Mouse (Mus musculus) ES-E14 (cell line): ENCODE measurements at regions not wholly inside any gene's neighbourhood (a gene's known extent, or its start where the extent isn't known, plus 50 kb on each side); places are given as distances from the start of the nearest gene placed in this dataset.

Experiments used
- DNase-seq: peaks from one replicate; pipeline ENCODE4 v3.0.0-alpha.2; 2013; ENCODE audit warnings: low read depth, low spot score
- H3K27ac ChIP-seq: 2 replicates; pipeline ENCODE4 v1.5.1; 2012; ENCODE audit warnings: low read depth, mild to moderate bottlenecking, low read length, moderate library complexity, mixed read lengths; ENCODE audit not compliant: poor library complexity, insufficient read depth, severe bottlenecking
- H3K36me3 ChIP-seq: 2 replicates; pipeline ENCODE4 v1.6.1; 2012; ENCODE audit warnings: mild to moderate bottlenecking, low read length, moderate library complexity, mixed read lengths; ENCODE audit not compliant: control insufficient read depth, poor library complexity, insufficient read depth, severe bottlenecking
- H3K4me1 ChIP-seq, 2 experiments: fragments of 150-350 bp in 1 of 2; sonication (generic) in 1 of 2; 2 replicates each; pipeline ENCODE4 v1.6.1; 2012; ENCODE audit warnings: low read length in 2 of 2, mild to moderate bottlenecking in 1 of 2, mixed read lengths in 1 of 2; ENCODE audit not compliant: control insufficient read depth in 2 of 2, insufficient read depth in 2 of 2, poor library complexity in 1 of 2
- H3K4me3 ChIP-seq, 2 experiments: fragments of 150-350 bp in 1 of 2; sonication (generic) in 1 of 2; 2 replicates each; pipeline ENCODE4 v1.5.1; 2012; ENCODE audit warnings: low read length in 2 of 2, low read depth in 1 of 2, mild to moderate bottlenecking in 1 of 2, mixed read lengths in 1 of 2; ENCODE audit not compliant: insufficient read depth in 1 of 2, poor library complexity in 1 of 2, severe bottlenecking in 1 of 2
- H3K9ac ChIP-seq: 2 replicates; pipeline ENCODE4 v1.6.1; 2012; ENCODE audit warnings: low read depth, mild to moderate bottlenecking, low read length, mixed read lengths; ENCODE audit not compliant: poor library complexity, insufficient read depth, severe bottlenecking
- H3K9me3 ChIP-seq: fragments of 150-350 bp; sonication (generic); 2 replicates; pipeline ENCODE4 v1.6.1; 2012; ENCODE audit warnings: low read depth, mild to moderate bottlenecking, low read length; ENCODE audit not compliant: control insufficient read depth, insufficient read depth
- CHD2 ChIP-seq: IDR thresholded peaks from 2 replicates; pipeline ENCODE4 v1.6.1; 2014; ENCODE audit warnings: mild to moderate bottlenecking, low read depth, low read length, inconsistent platforms
- HCFC1 ChIP-seq: IDR thresholded peaks from 2 replicates; pipeline ENCODE4 v1.6.1; 2012; ENCODE audit warnings: low read length, inconsistent platforms, borderline replicate concordance; ENCODE audit not compliant: insufficient read depth
- MAFK ChIP-seq: IDR thresholded peaks from 2 replicates; pipeline ENCODE4 v1.6.1; 2014; ENCODE audit warnings: mild to moderate bottlenecking, low read depth, low read length, inconsistent platforms; ENCODE audit not compliant: insufficient read depth
- ZC3H11A ChIP-seq: IDR thresholded peaks from 2 replicates; pipeline ENCODE4 v1.6.1; 2012; ENCODE audit warnings: low read depth, mild to moderate bottlenecking, inconsistent platforms, low read length, borderline replicate concordance
- ZNF384 ChIP-seq: IDR thresholded peaks from 2 replicates; pipeline ENCODE4 v1.6.1; 2012; ENCODE audit warnings: low read depth, low read length, inconsistent platforms
- in situ Hi-C, 2 experiments: fragments of 600-800 bp; cut with MboI; formaldehyde crosslinking; loops; one replicate each; pipeline ENCODE4 v1.15.1; 2025; ENCODE audit warnings: low sequenced_read_pairs in 2 of 2, inconsistent platforms in 1 of 2; ENCODE audit not compliant: unreplicated experiment in 2 of 2

- Histone ChIP-seq H3K9me3 (peaks cover 8% of the 10 kb centered on the region; the same call in 1 of the 2 replicates), H3K27ac (no peak overlapping the region), H3K9ac (no peak overlapping the region), H3K4me3 (no peak overlapping the region), H3K4me1 (no peaks in the 10 kb centered on the region), H3K36me3 (no peaks in the 10 kb centered on the region)
- in situ Hi-C loops: no loop called here
- no peak for DNase-seq
- TF ChIP-seq ZC3H11A (no peak), MAFK (no peak), HCFC1 (no peak), ZNF384 (no peak)
These were observed 108.5 kb upstream of the Krtap11-1 start for GRCm38 (mm10) chr16:89679438-89679837.

DNA sequence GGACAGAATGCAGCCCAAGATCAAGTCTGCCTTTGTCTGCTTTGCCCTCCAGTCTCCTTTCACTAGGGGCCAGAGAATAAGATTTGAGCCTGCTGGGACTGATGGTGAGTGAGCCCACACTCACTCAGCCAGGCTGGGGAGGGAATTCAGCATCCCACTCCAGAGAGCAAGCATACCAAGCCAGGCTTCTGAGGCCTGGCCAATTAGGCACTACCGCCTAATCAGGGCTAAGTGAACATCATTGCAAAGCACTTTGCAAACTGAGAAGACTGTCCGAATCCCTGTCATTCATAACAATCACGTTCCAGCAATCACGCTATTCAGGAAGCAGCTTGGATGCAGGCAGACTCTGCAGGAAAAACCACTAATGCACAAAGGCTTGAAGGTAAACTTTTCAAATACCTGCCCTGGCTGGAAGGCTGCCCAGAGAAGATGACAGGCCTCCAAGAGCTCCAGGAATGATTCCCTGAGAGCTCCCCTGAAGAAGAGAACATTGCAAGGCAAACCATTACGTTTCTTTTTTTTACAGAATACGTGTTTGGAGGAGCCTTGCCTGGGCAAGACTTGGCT lies 107.5 kb upstream of the Krtap11-1 start:
- Histone ChIP-seq H3K27ac (no peak overlapping the region), H3K4me1 (no peaks in the 10 kb centered on the region), H3K36me3 (no peaks in the 10 kb centered on the region), H3K4me3 (no peak overlapping the region), H3K9me3 (peaks cover 8% of the 10 kb centered on the region; the same call in 1 of the 2 replicates), H3K9ac (no peak overlapping the region)
- in situ Hi-C loops: no loop called here
- TF ChIP-seq MAFK: no peak
- TF ChIP-seq ZNF384: no peak
- no peak for TF ChIP-seq ZC3H11A
- no peak for TF ChIP-seq HCFC1
- TF ChIP-seq CHD2: no peak
- DNase-seq: no peak

GRCm38 (mm10) chr16:89675009-89675785 lies 104.2 kb upstream of the Krtap11-1 start:
- Histone ChIP-seq H3K4me1 (no peaks in the 10 kb centered on the region), H3K9me3 (0 out of 2 replicates have a peak, but pooled peaks cover 2% of the 10 kb centered on the region), H3K9ac (no peak overlapping the region), H3K4me3 (no peak overlapping the region), H3K27ac (no peak overlapping the region), H3K36me3 (no peaks in the 10 kb centered on the region)
- TF ChIP-seq ZC3H11A (no peak), CHD2 (no peak), MAFK (no peak), HCFC1 (no peak), ZNF384 (no peak)
- in situ Hi-C loops: no loop called here
- no peak for DNase-seq

DNA sequence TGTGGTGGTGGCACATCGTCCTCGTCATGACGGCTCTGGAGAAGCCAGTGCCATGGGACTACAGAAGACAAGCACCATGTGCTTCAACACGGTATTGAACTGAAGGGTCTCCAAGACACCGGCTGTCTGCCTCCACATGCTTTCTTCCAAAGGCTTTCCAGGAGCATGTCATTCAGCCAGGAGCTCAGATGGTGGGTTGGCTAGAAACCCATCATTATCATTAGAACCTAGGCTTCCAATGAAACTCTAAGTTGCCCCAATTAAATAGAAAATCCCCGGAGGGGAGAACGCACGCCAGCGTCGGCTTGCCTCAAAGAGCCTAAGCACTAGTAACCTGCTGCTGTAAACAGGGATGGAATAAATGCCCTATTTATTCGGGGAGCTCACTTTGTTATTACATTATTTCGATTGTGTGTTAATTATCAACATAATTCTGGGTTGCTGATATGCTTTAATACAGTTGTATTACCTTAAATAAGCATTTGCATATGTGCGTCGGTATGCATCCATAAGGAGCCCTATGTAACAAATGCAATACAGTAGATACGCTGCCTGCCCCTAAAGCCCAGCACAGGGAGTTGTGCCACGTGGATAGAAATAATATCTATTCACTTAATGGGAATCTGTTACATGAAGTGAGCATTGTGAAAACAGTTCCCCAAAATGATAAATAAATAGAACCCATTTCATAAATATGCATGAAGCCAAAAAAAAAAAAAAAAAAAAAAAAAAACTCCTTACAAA lies 103.3 kb upstream of the Krtap11-1 start:
- H3K9ac ChIP-seq: no peak overlapping the region
- TF ChIP-seq ZNF384: no peak
- TF ChIP-seq HCFC1: no peak
- TF ChIP-seq CHD2: no peak
- TF ChIP-seq MAFK: no peak
- TF ChIP-seq ZC3H11A: no peak
- no peak overlapping the region for H3K27ac ChIP-seq
- no peaks in the 10 kb centered on the region for H3K36me3 ChIP-seq
- no peak overlapping the region for H3K4me3 ChIP-seq
- no peaks in the 10 kb centered on the region for H3K9me3 ChIP-seq
- in situ Hi-C loops: no loop called here
- H3K4me1 ChIP-seq: no peaks in the 10 kb centered on the region
- no peak for DNase-seq
